Mouse (Mus musculus) gastrocnemius, postnatal 36 days (tissue): ENCODE results near the gene Prss16. TPM values are rescaled to one million over a fixed set of nuclear protein-coding genes. Genes with fewer than 3 reads are reported as not detected.

Experiments
- DNase-seq, 2 experiments: peaks; one replicate each; pipeline ENCODE4 v3.0.0; 2022
- intact Hi-C: fragments of 180-260 bp; cut with DNase I; formaldehyde crosslinking; loops from one replicate; pipeline ENCODE4 v1.15.1; 2025
- long read RNA-seq, 2 experiments: library from polyadenylated mRNA; stranded (forward); transcript quantifications; one replicate each; pipeline ENCODE4 v2.0.0; 2021
- total RNA-seq, 2 experiments: library from RNA; stranded (reverse); gene quantifications; 2 replicates each; pipeline ENCODE4 v1.2.3; 2021

The Prss16 gene
- total RNA-seq = 1 to 10 TPM in 1 of 2 experiments, not detected in 1; 5.4 TPM
- long read RNA-seq, experiment 1 = 0 reads
- long read RNA-seq, experiment 2, partial matches to known transcripts = 0 of 4 reads
- long read RNA-seq, experiment 2, other reads (novel, unspliced or antisense) = 0 of 4 reads

DNA sequence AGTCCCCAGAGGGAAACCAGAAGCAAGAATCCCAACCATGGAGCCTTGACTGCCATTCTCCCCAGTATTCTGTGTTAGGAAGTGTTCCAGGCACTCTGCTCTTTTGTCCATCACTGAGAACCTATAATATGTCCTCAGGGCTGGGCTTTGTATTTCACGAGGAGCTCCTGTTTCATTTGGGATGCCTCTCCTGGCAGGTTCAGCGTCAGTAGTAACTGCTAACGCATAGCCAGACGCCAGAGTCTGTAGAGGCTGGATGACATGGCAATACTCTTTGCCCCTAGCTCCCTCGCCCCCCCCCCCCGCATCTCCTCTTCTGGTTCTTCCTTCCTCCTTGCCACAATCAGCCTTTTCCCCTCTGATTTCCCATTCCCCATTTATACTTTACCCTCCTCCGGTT, at the start of gene Prss16:
TSS of gene Prss16 (minus strand) at position 101 of the 400 bp plus-strand sequence.
- no peak for DNase-seq
- intact Hi-C loops = no loop called here

DNA sequence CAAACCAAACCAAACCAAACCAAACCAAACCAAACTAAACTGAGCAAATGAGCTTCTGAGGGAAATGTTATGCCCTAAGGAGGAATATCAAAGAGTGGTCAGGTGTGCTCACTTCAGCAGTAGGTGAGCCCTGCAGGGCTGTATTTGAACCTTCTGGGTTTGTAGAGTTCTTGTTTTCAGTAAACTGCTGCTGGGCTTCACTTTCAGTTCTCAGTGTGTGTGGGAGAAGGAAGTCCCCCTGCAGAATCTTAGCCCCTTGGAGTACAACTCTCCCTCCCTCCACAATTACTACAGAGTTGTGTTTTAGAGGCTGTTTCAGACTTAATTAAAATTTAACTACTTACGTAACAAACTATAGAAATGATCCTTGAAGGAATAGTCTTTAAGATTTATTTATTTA, 44.2 kb upstream of the Prss16 start:
- intact Hi-C loops = no loop called here
- no peak for DNase-seq

DNA sequence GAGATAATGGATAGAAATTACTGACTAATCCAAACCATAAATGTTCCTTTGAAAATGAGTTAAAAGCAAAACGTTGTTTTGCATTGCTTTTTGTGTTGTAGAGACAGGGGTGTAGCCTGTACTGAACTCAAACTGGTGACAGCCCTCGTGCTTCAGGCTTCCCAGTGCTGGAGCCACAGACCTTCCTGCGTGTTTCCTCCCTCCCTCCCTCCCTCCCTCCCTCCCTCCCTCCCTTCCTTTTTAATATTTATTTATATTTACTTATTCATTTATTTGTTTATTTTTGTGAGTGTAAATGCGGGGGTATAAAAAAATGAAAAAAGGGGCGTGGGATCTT, 41.9 kb upstream of the Prss16 start:
- DNase-seq = no peak
- intact Hi-C loops = no loop called here

DNA sequence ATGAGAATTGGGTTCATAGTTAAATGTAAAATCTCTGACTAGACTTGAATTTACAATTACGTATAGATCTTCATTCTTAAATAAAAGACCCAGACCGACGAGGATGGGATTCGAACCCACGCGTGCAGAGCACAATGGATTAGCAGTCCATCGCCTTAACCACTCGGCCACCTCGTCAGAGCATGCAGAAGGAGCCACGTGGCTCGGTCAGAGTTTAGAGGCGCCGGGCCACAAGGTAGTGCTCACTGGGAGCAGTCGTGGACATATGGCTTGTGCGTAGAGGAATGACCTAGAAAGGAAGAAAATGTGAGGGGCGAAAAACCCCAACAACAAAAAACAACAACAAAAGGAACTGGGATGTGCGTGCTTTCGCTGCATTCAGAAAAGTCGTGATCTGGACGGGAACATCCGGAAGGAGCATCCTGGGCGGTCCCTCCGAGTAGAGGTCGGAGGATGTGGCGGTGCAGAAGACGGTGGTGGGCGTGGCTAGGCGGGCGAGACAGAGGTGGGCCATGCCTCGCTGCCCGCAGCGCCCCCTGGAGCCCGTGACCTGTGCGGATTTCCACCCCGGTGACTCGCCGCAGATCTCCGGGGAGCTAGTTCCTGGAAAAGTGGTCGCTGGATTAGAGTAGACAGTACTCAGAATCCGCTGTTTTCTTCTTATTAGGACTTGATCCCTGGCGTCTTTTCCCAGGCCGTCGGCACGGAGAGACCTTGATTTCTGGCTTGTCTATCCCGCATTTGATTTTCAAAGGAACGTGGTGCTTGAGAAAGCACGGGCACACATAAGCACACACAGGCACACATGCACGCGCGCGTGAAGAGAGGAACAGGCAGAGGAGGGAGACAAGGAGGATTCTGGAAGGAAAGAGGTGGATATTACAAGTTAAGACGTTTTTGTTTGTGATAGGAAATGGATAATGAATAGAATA, 41.3 kb upstream of the Prss16 start:
- intact Hi-C loops = no loop called here
- peak; percentile 74 to 79 for DNase-seq

DNA sequence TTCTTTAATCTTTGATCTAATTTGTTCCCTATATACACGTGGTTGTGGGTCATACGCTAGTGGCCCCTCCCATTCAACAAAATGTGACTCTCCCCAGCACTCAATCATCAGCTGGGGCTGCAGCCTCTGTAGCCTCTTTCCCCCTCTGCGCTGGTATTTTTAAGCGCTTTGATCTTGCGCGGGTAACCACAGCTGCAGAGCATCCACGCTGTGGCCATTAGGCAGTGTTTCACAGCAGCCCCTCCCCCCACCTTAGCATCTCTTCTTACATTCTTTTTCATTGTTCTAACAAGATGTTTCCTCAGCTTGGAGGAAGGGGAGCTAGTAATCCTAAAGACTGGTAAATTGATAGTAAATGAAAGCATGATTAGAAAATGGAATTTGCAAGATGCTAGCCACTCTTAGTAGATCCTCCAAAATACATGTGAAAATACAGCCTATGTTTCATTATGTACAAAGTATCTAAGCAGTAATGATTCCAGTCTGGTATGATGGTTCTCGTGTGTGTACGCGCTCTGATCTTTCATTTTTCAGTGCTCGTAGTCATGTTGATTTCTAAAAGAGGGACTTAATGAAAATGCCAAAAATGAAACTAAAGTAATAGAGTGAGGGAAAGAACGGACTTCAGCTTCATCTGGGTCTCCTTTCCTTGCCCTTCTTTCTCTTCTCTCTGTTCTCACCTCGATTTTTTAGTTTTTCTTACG, 40.3 kb upstream of the Prss16 start:
- no peak for DNase-seq
- intact Hi-C loops = loop anchor here (10.0 kb wide), 1 partner anchor 1705 kb away; the partner anchor contains the start of genes Hist1h2ab, Hist1h3b and Hist1h4b

DNA sequence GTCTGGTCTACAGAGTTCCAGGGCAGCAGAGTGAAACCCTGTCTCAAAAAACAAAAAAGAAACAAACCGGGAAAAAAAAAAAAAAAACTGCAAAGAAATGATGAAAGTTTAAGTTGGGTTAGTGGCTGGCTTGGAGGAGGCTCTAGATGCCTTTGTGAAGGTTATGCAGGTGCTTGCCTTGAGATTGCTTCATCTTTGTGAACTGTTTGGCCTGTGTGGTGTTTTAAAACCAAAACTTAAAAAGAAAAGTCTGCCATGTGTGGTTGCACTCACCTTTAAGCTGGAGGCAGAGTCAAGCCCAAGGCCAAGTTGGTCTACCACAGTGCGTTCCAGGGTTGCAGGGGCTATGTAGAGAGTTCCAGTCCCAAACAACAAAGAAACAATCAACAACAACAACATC, 39.5 kb upstream of the Prss16 start:
- no peak for DNase-seq
- intact Hi-C loops = loop anchor here (10.0 kb wide), 1 partner anchor 1706 kb away; the partner anchor contains the start of genes Hist1h2ab, Hist1h3b and Hist1h4b

DNA sequence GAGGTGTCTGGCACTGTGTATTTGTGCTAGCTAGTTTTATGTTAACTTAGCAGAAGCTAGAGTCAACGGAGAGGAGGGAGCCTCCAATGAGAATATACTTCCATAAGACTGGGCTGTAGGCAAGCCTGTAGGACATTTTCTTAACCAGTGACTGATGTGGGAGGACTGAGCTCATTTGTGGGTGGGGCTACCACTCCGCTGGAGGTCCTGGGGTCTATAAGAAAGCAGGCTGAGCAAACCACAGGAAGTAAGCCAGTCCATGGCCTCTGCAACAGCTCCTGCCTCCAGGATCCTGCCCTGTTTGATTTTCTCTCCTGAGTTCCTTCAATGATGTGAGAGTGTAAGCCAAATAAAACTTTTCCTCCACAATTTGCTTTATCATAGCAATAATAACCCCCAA, 35.8 kb upstream of the Prss16 start:
- no peak for DNase-seq
- intact Hi-C loops = loop anchor here (10.0 kb wide), 1 partner anchor 1709 kb away; the partner anchor contains the start of genes Hist1h2ab, Hist1h3b and Hist1h4b

DNA sequence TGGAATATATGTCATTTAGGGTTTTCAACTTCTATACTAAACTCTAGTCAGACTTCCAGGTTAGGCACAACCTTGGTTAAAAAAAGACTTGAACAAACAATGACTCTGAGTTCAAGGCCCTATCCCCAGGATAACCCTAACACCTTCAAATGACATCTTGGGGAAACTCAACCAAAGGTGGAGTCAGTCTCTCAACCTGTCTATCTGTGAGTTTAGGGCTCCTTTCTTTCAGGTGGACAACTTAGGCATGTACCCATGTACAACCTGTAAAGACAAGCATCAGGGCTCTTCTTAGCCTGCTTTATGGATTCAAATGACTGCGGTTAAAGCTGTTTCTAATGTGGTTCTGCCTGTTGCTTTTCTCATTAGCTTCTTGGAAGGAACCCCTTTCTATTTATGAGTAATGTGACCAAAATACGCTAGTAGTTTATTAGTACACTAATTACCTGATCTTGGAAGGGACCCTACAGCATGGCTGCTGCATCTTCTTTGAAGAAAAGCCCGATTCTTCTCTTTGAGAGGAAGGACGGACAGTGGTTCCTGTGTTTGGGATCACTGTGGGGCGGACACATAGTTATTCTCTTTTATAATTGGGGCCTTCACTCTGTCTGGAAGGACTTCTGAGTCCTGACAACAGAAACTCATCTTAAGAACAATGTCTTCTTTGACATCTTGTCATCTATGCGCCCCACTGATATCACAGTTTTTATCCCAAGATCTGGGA, 35.1 kb upstream of the Prss16 start:
- intact Hi-C loops = loop anchor here (10.0 kb wide), 1 partner anchor 1710 kb away; the partner anchor contains the start of genes Hist1h2ab, Hist1h3b and Hist1h4b
- DNase-seq = no peak

DNA sequence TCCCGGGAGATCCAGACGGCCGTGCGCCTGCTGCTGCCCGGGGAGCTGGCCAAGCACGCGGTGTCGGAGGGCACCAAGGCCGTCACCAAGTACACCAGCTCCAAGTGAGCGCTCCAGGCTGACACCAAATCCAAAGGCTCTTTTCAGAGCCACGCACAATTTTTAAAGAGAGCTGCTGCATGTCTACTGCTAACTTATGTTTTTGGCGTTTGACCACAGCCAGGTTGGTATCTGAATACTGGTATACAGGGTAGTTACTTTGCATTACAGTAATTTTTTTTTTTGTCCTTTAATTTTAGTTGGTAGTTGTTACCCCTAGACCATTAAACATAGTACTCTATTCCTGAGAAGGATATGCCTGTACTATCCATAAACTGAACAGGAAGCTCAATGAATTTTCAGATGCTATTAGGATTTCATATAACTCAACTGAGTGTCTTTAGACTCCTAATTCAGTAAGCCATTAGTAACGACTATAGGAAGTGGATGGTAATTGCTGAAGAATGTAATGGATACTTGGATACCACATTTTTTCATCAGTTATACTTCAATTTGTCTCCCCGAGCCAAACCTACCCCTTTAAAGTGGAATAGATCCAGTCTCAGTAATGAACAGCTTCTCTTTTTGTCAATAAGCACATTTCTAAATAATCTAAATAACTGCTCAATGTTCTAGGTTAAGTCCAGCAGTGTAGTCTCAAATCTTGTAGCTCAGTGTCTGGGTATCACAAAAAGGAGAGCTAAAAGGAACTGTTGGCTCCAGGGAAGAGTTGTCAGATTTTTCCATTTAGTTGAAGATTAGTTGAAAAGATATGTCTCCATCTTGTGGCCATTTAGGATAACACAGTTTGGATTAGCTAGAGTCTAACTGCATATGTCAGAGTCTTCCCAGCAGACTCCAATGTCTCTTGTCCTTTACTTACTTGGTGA, 34.2 kb upstream of the Prss16 start:
- DNase-seq = no peak
- intact Hi-C loops = loop anchor here (10.0 kb wide), 1 partner anchor 1711 kb away; the partner anchor contains the start of genes Hist1h2ab, Hist1h3b and Hist1h4b

DNA sequence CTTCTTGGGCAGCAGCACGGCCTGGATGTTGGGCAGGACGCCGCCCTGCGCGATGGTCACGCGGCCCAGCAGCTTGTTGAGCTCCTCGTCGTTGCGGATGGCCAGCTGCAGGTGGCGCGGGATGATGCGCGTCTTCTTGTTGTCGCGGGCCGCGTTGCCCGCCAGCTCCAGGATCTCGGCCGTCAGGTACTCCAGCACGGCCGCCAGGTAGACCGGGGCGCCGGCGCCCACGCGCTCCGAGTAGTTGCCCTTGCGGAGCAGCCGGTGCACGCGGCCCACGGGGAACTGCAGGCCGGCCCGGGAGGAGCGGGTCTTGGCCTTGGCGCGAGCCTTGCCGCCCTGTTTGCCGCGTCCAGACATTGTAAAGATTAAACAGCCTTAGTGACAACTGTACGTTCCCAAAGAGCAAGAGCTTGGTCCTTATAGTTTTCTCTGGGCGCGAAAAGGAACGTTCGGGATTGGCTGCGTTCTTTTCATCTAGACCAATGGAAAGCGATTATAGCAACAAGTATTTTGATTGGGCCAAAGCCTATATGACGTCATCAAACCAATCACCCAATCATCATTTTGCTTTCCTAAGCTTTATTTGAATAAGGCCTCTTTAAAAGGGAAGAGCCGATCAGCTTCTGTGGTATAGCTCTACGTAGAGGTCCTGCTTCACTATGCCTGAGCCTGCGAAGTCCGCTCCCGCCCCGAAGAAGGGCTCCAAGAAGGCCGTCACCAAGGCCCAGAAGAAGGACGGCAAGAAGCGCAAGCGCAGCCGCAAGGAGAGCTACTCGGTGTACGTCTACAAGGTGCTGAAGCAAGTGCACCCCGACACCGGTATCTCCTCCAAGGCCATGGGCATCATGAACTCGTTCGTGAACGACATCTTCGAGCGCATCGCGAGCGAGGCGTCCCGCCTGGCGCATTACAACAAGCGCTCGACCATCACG, 33.3 kb upstream of the Prss16 start, which contains the start of the genes Hist1h2ag and Hist1h2bj:
TSS of gene Hist1h2ag (minus strand) at position 377 of the 935 bp plus-strand sequence.
TSS of gene Hist1h2bj (plus strand) at position 647 of the 935 bp plus-strand sequence.
- peak; percentile 75 to 78 for DNase-seq
- intact Hi-C loops = loop anchor here (10.0 kb wide), 1 partner anchor 1712 kb away; the partner anchor contains the start of genes Hist1h2ab, Hist1h3b and Hist1h4b

DNA sequence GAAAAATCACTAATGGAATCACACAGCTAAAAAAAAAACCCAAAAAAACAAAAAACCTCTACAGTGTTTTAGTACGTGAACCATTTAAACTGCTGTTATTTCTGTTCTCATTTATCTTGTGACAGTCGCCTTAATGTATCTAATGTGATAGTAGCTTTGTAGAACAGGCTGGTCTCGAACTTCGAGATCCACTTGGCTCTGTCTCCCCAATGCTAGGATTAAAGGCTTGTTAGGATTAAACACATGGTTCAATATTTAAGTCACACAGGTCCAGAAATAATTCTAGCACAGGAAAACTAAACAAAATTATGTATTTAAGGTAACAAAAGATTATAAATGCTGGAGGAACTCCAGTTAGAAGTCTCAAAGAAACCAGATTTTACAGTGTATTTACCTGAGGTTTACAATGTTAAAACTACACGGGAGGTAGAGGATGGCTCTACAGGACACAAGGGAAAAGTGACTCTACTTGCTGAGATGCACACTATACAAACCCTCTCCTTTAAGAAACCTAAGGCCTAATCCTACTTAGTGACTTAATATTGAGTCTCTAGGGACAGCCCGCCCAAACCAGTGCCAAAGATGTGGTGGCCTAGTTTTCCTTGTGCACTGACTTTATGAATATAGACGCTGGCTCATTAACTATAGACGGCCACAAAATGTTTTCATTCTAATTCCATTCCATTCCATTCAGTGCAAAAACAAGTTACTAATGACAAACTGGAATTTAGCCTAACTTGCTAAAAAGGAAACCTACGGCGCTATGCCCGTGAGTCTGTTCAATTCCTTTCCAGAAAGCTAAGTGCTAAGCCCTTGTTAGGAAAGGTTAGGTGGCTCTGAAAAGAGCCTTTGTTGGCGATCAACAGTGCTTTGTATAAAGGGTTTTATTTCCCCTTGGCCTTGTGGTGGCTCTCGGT, 32.4 kb upstream of the Prss16 start:
- no peak for DNase-seq
- intact Hi-C loops = loop anchor here (10.0 kb wide), 1 partner anchor 1713 kb away; the partner anchor contains the start of genes Hist1h2ab, Hist1h3b and Hist1h4b

DNA sequence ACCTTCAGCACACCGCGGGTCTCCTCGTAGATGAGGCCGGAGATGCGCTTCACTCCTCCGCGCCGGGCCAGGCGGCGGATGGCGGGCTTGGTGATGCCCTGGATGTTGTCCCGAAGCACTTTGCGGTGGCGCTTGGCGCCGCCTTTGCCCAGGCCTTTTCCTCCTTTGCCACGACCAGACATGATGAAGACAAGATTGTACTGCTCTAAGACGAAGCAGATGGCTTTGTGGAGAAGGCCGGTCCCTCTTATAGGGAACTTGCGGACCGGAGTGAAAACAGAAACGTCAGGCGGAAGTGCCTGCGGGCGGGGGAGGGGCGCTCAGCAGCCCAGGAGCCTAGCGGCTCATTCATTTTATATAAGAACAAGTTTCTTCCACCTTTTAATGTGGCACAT, 31.6 kb upstream of the Prss16 start, which contains the start of gene Hist1h4i:
TSS of gene Hist1h4i (minus strand) at position 221 of the 395 bp plus-strand sequence.
- DNase-seq = peak; percentile 90 to 91
- intact Hi-C loops = loop anchor here (10.0 kb wide), 1 partner anchor 1714 kb away; the partner anchor contains the start of genes Hist1h2ab, Hist1h3b and Hist1h4b

DNA sequence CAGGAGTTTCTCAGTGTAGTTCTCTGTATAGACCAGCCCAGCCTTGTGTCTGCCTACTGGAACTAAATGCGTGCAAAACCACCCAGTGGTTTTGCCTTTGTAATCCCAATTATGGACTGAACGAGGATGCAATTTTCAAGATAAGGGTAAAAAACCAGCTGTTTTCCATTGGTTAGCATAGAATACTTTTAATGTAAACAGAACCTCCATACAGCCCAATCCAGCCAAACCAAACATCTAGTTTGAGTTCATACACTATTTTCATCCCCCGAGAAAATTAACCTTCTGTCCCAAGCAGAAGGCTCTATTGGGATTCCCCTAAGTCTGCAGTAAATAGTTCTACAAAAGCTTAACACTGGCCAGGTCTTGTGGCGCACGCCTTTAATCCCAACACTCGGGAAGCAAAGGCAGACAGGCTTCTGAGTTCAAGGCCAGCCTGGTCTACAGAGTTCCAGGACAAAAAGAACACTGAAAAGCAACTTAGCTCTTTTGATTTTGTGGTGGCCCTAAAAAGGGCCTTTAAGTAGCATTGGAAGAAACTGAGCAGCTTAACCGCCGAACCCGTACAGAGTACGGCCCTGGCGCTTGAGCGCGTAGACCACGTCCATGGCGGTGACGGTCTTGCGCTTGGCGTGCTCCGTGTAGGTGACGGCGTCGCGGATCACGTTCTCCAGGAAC, 31.1 kb upstream of the Prss16 start:
- intact Hi-C loops = loop anchor here (10.0 kb wide), 1 partner anchor 1714 kb away; the partner anchor contains the start of genes Hist1h2ab, Hist1h3b and Hist1h4b
- no peak for DNase-seq

DNA sequence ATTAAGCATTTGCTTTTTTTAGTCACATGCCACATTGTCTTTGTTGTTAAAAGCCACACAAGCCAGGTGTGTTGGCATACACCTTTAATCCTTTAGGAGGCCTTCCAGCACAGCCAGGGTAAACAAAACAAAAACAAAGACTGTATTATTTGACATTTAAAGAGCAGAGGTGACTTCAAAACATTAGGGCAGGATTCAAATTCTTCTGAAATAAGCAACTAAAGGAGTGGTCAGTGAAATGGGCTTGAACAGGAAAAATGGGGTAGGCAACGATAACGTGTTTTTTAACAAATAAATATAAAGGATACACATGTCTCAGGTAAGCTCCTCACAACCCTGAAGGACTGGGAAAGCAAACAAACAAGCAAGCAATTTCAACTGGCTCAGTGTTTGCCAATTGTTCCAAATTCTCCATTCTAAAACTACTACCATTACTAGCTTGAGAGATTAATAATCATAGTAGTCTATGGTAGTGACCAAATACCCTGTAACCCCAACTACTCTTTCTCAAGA, 30.5 kb upstream of the Prss16 start:
- no peak for DNase-seq
- intact Hi-C loops = loop anchor here (10.0 kb wide), 2 partner anchors 215 to 1715 kb away; partner anchors contain the start of genes Hist1h2ab, Hist1h3b and Hist1h4b

DNA sequence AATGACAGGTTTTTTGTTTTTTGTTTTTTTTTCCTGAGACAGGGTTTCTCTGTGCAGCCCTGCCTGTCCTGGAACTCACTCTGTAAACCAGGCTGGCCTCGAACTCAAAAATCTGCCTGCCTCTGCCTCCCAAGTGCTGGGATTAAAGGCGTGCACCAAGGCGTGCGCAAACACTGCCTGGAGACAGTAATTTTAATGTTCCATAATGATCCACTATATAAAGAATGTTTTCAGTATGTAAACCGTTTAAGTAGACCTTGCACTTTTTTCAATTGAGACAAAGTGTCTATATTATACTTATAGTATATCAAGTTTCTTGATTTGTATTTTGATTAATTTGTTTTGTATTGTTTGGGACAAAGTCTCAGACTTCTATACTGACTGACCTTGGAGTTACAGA, 29.8 kb upstream of the Prss16 start:
- no peak for DNase-seq
- intact Hi-C loops = loop anchor here (10.0 kb wide), 1 partner anchor 215 kb away; no protein-coding TSS in a partner anchor
